Mouse (Mus musculus): ENCODE results near the gene Ptpn12.

Ptpn12 gene

DNA sequence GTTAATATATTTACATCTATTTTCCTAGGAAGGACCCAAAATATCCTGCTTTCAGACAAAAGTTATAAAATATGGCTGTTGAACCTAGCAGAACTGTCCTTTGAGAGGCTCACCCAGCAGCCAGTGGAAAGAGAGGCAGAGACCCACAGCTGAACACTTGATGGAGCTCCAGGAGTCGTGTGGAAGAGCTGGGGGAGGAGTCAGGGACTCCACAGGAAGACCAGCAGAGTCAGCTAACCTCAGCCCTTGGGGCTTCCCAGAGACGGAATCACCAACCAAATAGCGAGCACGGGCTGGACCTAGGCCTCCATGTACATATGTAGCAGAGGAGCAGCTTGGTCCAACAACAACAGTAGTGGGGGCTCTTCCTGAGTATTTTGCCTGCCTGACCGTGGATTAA is 38.6 kb downstream of the Ptpn12 start:
- no peak for DNase-seq

DNA sequence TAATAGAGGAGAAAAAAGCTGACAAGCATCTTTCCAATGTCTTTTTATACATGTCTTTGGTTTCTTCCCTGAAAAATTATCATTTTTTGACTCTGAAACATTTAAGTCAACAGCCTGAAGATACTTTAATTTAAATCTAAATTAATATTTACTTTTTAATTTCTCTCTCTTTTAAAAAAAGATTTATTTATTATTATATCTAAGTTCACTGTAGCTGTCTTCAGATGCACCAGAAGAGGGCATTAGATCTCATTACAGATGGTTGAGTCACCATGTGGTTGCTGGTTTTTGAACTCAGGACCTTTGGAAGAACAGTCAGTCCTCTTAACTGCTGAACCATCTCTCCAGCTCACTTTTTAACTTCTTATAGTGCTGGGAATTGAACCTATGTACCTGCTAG is 44.8 kb downstream of the Ptpn12 start:
- DNase-seq, result no peak

DNA sequence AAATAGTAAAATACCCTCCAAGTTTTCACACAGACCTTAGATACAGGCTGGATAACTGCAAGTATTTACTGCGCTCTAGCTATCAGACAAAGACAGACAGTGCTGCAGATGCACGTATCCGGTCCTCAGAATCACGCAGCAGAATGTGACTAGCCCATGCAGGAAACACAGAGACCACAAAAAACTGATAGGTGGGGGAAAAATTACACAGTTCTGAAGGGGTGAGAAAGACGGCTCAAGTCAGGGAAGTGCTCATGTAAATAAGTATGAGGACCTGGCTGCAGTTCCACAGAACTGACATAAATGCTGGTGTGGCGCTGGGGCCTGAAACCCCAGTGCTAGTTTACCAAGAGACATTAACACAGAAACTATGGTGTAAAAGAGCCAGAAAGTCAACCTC is 53.0 kb downstream of the Ptpn12 start:
- DNase-seq, result peak; percentile 49

DNA sequence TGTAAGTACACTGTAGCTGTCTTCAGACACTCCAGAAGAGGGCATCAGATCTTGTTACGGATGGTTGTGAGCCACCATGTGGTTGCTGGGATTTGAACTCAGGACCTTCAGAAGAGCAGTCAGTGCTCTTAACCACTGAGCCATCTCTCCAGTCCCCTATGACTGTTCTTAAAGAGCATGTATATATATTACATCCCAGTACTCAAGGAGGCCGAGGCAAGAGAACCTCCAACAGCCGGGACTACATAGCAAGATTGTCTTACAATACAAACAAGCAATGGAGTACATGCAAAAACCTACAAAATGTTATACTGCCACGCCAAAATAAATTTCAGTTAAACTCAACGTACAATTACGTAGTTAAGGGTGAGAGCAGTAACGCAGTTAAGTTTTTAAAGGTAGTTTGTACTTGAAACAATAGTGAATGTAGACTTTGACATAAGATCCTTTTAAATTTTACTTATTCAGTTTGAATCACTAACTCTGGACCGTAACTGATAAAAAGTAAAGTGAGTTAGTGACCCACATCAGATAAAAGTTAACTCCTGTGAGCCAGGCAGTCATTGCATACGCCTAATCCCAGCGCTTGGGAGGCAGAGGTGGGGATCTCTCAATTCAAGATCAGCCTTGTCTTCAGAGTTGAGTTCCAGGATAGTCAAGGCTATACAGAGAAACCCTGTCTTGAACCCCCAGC is 53.9 kb downstream of the Ptpn12 start:
- no peak for DNase-seq

DNA sequence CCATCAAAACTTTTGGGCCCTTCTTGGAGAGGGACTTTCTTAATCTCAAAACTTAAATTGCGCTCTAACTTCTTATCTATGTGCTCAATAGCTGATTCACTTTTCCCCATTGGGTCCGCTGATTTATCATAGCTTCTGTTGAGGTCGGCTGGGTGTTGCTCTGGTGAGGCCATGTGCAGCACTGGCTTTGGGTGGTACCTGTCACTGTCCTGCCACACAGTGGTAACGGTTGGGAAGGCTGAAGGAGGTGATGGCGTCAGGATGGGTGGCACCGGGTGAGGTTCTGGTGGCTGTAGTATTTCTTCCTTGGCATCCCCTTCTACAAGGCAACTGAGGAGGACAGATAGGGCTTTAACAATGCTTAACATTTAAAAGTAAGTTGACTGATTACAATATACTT is 57.3 kb downstream of the Ptpn12 start:
- DNase-seq, result no peak

DNA sequence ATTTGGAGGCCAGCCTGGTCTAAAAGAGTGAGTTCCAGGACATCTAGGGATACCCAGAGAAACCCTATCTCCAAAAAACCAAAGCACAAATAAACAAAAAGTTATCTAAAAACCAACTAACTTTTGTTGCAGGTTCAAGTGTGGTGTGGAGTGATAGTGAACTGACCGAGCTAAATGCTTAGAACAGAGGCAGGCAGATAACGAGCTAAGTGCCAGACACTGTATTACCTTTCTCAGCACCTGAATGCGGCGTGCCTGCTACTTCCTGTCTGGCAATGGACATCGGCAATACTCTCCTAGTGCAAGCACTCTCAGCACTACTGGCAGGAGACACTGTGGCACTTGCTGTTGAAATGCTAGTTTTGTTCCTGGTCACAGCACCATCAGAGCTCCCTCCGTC is 58.2 kb downstream of the Ptpn12 start:
- DNase-seq, result no peak

DNA sequence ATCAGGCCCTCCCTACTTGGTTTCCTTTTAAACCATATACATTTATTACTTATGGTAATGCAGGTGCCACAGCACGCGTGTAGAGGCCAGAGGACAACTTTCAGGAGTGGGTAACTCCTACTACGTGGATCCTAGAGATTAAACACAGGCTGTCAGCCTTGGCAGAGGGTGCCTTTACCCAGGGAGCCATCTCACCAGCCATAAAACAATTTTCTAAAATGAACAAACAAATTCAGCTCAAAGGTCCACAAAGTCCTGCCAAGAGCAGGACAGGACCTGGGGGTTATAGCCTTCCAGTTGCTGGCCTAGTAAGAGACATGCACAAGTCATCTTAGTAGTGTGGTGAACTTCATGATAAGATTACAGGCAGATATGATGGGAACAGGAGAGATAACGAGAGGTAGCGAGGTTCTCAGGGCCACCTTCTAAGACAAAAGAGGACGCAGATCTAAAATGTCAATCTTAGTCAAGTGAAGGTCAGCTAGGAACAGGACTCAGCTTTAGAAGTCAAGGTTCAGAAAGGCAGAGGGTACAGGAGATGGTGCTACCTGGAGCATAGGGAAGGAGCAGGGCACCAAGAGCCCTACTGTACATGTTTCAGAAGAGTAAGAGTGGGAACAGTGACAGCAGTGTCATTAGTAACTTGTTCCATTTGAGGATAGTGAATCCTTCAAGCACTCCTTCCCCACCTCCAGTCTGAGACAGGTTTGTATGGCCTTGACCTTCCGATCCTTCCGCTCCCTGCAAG is 65.5 kb downstream of the Ptpn12 start:
- no peak for DNase-seq

DNA sequence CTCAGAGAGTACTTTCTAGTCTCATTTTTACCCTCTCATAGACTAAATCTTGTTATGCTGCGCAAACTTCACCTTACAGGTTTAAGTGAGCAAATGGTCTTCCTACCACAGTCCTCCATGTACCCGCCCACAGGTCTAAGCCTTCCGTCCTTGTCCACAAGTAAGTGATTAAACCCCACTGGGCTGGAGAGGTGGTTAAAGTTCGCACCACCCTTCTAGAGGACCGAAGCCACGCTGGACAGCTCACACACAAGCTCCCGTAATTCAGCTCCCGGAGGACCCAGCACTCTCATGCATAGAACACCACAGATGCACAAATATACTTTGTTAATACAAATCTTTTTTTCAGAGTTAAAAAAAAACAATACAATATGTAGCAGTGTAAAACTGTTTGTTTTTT is 69.4 kb downstream of the Ptpn12 start:
- no peak for DNase-seq

DNA sequence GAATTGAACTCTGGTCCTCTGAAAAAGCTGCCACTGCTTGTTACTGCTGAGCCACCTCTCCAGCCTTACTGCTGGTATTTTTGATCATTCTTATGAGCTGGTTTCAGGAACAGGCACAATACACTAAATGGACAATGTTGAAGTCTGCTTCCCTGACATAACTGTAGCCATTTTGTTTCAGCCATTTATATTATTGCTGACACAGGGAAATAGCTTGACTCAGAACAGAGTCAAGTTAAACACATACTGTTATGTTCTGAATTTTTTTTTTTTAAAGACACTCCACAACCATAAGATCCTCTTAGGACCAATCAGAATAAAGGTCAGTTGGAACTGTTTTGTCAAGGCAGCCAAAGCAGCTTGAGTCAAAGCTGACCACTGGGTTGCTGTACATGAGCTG is 72.2 kb downstream of the Ptpn12 start:
- no peak for DNase-seq

DNA sequence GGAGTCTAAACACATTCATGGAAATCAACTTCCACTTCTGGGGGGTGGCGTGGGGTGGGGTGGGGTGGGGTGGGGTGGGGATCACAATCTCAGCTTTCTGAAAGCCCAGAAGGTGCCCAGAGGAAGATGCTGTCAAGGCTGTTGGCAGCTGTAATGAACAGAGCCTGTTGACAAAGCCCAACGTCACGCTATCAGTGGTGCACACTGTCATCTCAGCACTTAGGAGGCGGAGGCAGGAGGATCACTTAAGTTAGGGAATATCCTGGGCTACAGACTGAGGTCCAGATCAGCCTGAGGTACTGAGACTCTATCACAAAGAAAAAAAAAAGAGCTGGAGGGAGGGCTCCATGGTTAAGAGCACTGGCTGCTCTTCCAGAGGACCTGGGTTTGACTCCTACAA is 81.0 kb downstream of the Ptpn12 start:
- no peak for DNase-seq

DNA sequence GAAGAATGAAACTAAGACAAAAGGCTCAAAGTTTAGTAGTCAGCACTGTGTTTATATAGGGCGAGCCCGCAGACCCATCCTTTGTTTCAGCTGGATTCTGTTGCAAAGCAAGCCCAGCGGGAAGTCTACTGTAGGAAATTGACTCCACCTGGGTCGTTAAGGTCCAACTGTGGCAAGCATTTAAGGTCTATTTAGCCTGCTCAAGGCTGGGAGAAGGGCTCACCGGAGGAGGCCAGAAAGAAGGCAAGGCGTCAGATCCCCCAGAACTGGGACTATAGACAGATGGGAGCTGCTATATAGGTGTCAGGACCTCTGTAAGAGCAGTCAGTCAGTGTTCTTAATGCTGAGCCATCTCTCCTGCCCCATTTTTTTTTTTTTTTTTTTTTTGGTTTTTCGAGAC is 81.7 kb downstream of the Ptpn12 start:
- no peak for DNase-seq

DNA sequence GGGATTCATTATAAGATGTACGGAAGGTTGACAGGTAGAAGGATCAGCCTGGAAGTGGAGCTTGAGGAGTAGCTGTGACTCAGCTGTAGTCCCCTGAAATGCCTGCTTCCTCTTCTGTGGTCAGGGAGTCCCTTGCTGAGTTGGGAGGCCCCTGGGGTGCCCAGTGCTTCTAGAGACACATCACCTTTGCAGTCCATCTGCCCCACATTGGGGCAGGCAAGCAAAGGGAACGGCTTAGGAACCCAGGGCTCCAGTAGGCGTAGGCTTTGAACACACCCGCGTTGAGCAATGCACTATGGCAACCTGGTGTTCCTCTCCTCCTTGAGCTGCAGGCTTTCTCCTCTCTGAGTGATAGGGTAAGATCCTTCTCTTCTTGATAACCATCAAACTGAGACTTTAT is 82.6 kb downstream of the Ptpn12 start:
- no peak for DNase-seq

DNA sequence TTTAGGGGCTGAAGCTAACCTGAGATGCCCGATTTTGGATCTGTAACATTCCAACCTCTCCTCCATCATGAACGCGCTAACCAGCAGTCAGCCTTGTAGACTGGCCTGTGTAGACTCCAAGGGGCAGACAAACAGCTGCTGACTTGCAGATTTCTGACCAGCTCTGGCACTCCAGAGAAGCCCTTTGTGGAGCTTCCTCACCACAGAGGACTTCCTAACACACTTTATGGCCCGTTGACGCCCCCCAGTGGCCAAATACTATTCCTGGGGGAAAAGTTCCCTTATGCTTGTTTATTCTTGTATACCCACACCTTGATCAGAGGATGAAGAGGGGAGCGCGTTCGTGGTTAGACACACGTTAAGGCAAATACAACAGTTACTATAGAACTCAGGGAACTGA is 86.7 kb downstream of the Ptpn12 start:
- peak; percentile 79 for DNase-seq

DNA sequence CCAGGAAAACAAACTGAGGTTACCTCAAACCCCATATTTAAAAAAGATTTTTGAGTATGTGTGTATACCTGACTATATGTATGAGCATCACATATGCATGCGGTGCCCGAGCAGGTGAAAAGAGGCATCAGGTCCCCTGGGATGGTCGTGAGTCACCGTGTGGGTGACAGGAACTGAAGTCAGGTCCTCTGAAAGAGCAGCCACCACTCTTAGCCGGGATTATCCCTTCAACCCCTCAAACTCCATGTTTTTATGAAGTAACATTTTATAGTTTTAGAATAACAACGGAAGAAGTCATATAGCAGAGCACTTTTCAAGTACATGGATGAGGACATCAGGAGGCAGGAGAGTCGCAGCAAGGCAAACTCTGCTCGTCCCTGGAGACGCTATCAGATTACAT is 87.2 kb downstream of the Ptpn12 start:
- DNase-seq, result no peak

DNA sequence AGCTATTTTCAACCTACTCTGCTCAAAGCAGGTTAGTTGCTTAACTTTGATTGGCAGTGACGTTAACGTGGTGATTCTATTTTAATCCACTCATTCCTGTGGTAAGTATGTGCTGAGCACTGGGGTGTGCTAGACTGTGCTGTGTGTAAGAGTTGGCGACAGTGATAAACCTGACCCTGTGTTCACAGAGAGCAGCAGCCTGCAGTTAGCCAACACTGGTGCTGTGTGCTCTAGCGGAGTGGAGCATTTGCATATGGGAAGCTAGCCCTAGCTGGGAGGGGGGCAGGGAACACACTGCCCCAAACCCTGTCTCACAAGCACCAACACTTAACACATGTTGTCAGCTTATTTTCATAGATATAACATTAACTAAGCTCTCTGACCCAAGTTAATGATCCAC is 87.8 kb downstream of the Ptpn12 start:
- no peak for DNase-seq

DNA sequence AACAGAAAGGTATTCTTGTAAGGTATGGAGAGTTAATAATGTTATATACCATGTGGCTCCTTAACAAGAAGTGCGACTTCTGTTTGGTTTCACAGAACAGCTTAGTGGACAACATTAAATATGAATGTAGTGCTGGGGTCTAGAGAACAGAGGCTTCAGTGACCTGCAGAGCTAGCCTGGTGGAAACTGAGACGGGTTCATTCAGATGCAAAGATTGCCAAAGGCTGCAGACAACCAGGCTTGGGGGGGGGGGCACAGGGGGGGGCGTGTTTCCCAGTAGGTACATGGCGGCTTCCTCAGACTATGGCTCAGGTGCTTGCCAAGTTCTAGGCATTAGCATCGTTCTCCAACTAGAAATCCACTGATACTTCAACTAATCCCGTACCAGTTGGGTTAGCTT is 91.3 kb downstream of the Ptpn12 start:
- no peak for DNase-seq

DNA sequence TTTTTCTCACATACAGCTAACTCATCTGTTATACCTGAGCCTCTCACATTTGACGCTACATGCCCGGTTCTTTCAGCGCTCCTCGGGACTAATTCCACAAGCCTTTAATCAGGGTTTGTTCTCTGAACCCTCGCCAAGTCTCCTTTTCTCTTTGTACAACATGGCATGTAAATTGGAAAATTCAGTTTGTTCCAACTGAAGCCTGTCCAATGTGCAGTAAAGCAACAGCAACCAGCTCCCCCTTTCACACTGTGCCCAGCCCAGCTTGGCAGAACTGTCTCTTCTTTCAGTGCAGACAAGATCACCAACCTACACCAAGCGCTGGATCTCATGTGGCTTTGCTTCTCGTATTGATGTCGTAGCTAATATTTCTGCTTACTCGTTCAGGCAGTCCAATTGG is 92.4 kb downstream of the Ptpn12 start:
- DNase-seq, result no peak

DNA sequence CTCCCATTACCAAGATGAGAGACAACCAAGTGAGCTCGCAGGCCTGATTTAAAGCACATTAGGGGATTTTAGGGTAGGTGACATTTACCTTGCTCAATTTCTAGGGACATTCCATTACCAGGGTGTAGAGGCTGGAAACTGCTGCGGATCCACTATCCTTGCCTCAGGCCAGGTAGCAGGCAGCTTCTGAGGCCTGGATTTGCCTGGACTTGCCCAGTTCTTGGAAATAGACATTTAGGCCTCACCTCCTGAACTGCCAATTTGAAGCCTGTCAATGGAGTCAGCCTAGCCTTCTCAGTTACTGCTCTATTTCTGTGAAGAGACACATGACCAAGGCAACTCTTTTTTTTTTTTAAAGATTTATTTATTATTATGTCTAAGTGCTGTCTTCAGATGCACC is 94.8 kb downstream of the Ptpn12 start:
- no peak for DNase-seq

DNA sequence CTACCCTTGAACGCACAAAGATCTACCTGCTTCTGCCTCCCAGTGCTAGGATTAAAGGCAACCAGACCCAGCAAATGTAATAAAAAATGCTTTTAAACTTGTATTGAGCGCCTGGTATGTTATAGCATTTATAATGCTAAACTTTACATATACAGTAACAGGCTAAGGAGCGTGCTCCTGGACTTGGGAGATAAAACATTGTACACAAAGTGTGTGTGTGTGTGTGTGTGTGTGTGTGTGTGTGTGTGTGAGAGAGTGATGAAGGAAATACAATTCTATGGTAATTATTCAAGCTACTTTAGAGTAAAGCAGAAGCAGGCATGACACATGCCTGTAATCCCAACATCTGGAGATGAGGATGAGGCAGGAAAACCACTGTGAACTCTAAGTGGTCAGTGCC is 99.4 kb downstream of the Ptpn12 start, which contains the start of gene Rsbn1l:
TSS of gene Rsbn1l (minus strand) at position 101 of the 400 bp plus-strand sequence.
- no peak for DNase-seq

DNA sequence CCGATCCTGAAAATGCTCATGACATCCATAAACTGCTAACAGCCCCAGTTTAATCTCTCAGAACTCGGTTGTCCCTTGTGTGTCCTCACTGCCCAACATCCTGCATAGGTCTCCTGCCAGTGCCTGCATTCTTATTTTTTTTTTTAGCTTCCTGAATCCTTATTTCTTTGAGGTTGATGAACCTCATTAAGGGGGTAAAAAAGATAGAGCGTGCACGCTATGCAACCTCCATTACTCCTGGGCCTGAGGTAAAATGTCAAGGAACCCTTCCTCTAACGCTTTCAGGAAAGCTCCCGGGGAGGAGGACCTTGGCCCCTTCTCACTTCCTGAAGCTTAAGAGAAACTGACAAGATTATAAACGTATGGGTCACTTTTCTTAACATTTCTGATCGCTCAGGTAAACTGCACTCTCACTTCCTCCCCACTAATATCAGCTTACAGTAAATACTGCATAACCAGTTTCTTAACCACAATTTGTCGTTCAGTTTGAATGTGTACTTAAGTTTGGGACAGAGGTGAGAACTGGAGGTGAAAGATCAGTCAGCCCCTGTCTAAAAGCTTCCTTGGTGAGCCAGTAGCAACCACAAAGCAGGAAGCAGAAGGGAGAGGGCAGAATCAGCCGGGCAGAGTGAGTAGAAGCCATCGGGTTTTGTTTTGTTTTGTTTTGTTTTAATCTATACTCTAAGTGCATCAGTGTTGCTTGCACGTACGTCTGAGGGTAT is 100.4 kb downstream of the Ptpn12 start:
- DNase-seq, result peak; percentile 30

DNA sequence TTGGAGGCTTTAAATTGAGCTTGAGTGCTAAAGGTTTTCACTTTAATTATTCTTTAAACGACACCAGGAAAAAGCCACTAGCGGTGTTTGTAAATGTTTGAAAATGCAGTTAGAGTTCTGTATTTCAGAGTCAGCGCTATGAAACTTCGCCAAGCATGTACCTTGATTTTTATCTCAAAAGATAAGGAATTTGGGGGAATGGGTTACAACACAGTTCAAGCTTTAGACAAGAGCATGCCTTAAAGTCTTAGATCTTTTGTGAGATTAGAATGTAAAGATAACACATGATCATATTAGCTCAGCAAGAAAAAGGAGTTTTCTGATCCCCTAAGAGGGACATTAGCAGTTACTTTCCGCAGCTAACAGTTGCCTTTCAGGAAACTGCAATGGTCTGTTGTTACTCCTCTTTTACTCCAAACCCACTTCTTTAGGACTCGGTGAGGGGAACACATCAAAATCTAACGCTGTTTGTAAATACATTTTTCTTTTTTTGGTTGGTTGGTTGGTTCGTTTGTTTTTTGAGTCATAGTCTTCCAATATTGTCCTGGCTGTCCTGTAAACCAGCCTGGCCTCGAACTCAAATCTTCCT is 103.3 kb downstream of the Ptpn12 start:
- no peak for DNase-seq

DNA sequence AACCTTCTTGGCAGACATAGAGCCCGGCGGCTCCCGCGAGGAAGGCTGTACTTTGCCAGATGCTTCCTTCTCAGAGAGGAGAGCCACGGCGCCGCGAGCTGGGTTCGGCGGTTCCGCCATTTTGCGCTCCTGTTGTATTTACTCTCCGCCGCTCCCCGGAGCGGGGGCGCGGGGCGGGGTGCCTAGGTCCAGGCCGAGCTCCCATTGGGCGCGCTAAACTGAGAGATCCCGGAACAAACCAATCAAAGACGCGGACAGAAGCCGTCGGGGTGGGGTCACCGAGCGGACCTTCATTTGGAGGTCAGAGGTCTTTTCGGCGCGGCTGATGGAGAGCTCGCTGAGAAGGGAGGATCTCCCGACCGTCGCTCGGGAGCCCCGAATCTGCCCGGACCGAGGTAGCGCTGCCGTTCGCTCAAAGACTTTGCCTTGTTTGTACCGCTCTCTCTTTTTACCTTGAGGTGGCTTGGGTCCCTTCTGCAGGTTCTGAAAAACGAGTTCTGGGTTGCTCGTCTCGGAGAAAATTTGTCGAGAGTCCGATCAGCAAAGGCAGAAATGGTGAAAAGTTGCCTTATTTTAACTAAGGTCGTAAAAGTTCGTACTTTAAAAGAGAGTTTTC is 103.9 kb downstream of the Ptpn12 start:
- peak; percentile 94 for DNase-seq
